13 mouse cellular contexts compared by ENCODE assay signal in genomic region chr5:77386596-77387413, GRCm38 (mm10). TPM values are rescaled to one million over a fixed set of nuclear protein-coding genes. Genes with fewer than 3 reads are reported as not detected.
DNase-seq lines count a peak whose midpoint lies in the region; ATAC-seq and TF ChIP-seq lines count a peak whose summit lies in the region.
"Had no signal": no experiment of that assay in that cellular context is flagged by ENCODE, and none has a peak within 500 bp of the region (broad histone marks: within the 10 kb centered on the region; RNA-seq: fewer than 3 reads in every experiment).

No protein-coding gene starts in this region.

- DNase-seq in liver, embryonic 11.5 days (ENCODE audit: low spot score) = no peak
- no peak for DNase-seq in Patski (ENCODE audit: low read depth, low spot score)
- DNase-seq in midbrain, embryonic 10.5 days (ENCODE audit: low spot score) = no peak
- no peak for DNase-seq in forebrain, postnatal 0 days
- DNase-seq: cerebellum, adult 18-20 months; midbrain, embryonic 14.5 days had no signal

- H3K4me1 ChIP-seq in heart, embryonic 16.5 days (ENCODE audit: control insufficient read depth, insufficient read depth, low read length) = peaks cover 8% of the 10 kb centered on the region
- H3K4me1 ChIP-seq in heart, embryonic 12.5 days (replicated peaks) = peaks cover 23% of the 10 kb centered on the region
- H3K4me1 ChIP-seq in liver, embryonic 12.5 days = peaks cover 22% of the 10 kb centered on the region; the same call in 1 of the 2 replicates
- peaks cover 2% of the 10 kb centered on the region; the same call in 1 of the 2 replicates for H3K4me1 ChIP-seq in liver, embryonic 11.5 days (replicated peaks; ENCODE audit: control insufficient read depth, insufficient read depth, low read length)
- peaks cover 2% of the 10 kb centered on the region; the same call in 1 of the 2 replicates for H3K4me1 ChIP-seq in midbrain, embryonic 10.5 days
- H3K4me1 ChIP-seq in forebrain, postnatal 0 days (ENCODE audit: insufficient read depth) = no peaks in the 10 kb centered on the region
- H3K4me1 ChIP-seq: hindbrain, embryonic 10.5 days had no signal

- H3K27ac ChIP-seq in heart, embryonic 16.5 days (ENCODE audit: low read length) = no peak overlapping the region
- H3K27ac ChIP-seq in heart, embryonic 12.5 days (ENCODE audit: poor library complexity, severe bottlenecking) = no peak overlapping the region
- H3K27ac ChIP-seq in liver, embryonic 12.5 days = no peak overlapping the region
- H3K27ac ChIP-seq in liver, embryonic 11.5 days (ENCODE audit: low read depth, low read length) = no peak overlapping the region
- no peak overlapping the region for H3K27ac ChIP-seq in midbrain, embryonic 10.5 days (replicated peaks)
- no peak overlapping the region for H3K27ac ChIP-seq in forebrain, postnatal 0 days (ENCODE audit: low read depth, low read length)
- H3K27ac ChIP-seq: hindbrain, embryonic 10.5 days; limb, embryonic 13.5 days had no signal

- peak; percentile 67 for TF ChIP-seq CTCF in Patski (IDR thresholded peaks at IDR 0.05)
- no peak for TF ChIP-seq CTCF in forebrain, postnatal 0 days (IDR thresholded peaks at IDR 0.05; ENCODE audit: low read depth)

- in situ Hi-C loops in Patski (cut with MboI; ENCODE audit: low pct_unique_long_range_greater_than_20kb) = no loop called here

- no peak overlapping the region for H3K4me2 ChIP-seq in heart, embryonic 16.5 days (ENCODE audit: low read depth, low read length)
- H3K4me2 ChIP-seq in heart, embryonic 12.5 days = no peak overlapping the region
- no peak overlapping the region for H3K4me2 ChIP-seq in liver, embryonic 12.5 days
- H3K4me2 ChIP-seq in liver, embryonic 11.5 days = no peak overlapping the region
- no peak overlapping the region for H3K4me2 ChIP-seq in forebrain, postnatal 0 days (ENCODE audit: low read depth)
- H3K4me2 ChIP-seq: limb, embryonic 13.5 days had no signal

- CTCF ChIA-PET in Patski (lab: Charles Lee) = interaction anchor here (1.3 to 9.7 kb wide), 8 partner anchors 10 to 39 kb away, joined by 3 to 94 read pairs (median 7); no protein-coding TSS in a partner anchor

- H3K27me3 ChIP-seq in heart, embryonic 16.5 days (ENCODE audit: control insufficient read depth, insufficient read depth, low read length) = no peaks in the 10 kb centered on the region
- no peaks in the 10 kb centered on the region; the same call in 1 of the 2 replicates for H3K27me3 ChIP-seq in heart, embryonic 12.5 days (replicated peaks)
- H3K27me3 ChIP-seq in liver, embryonic 12.5 days (replicated peaks) = no peaks in the 10 kb centered on the region
- no peaks in the 10 kb centered on the region for H3K27me3 ChIP-seq in liver, embryonic 11.5 days (replicated peaks; ENCODE audit: control insufficient read depth, insufficient read depth, low read length)
- H3K27me3 ChIP-seq in Patski = no peaks in the 10 kb centered on the region
- no peaks in the 10 kb centered on the region for H3K27me3 ChIP-seq in midbrain, embryonic 10.5 days (ENCODE audit: low read depth, poor library complexity, severe bottlenecking)
- H3K27me3 ChIP-seq in forebrain, postnatal 0 days (ENCODE audit: insufficient read depth, low read length) = no peaks in the 10 kb centered on the region

- H3K9ac ChIP-seq in heart, embryonic 16.5 days (ENCODE audit: low read length) = no peak overlapping the region
- no peak overlapping the region for H3K9ac ChIP-seq in heart, embryonic 12.5 days
- H3K9ac ChIP-seq in liver, embryonic 12.5 days = no peak overlapping the region
- H3K9ac ChIP-seq in liver, embryonic 11.5 days (ENCODE audit: low read depth, low read length) = no peak overlapping the region
- H3K9ac ChIP-seq in forebrain, postnatal 0 days = no peak overlapping the region
- H3K9ac ChIP-seq: limb, embryonic 13.5 days had no signal

- peak; percentile 43; the same call in 1 of the 2 replicates for ATAC-seq in heart, embryonic 16.5 days (replicated peaks; ENCODE audit: extremely low read depth, insufficient read depth, low FRiP score)
- no peak for ATAC-seq in heart, embryonic 12.5 days (ENCODE audit: insufficient number of reproducible peaks, low FRiP score)
- 0 out of 2 replicates have a peak, but pooled peaks have one; percentile 30 for ATAC-seq in liver, embryonic 12.5 days
- no peak for ATAC-seq in liver, embryonic 11.5 days (replicated peaks; ENCODE audit: low FRiP score)
- peak; percentile 29 for ATAC-seq in Patski
- ATAC-seq in megakaryocyte progenitor cell, adult 5-6 weeks (replicated peaks; ENCODE audit: poor library complexity) = peak; percentile 27
- no peak for ATAC-seq in forebrain, postnatal 0 days

- POLR2A ChIA-PET in Patski (lab: Charles Lee) = interaction anchor here (0.6 to 2.8 kb wide), 7 partner anchors 10 to 56 kb away, joined by 3 to 11 read pairs (median 6); no protein-coding TSS in a partner anchor

- H3K4me3 ChIP-seq in heart, embryonic 16.5 days (ENCODE audit: low read length) = no peak overlapping the region
- H3K4me3 ChIP-seq in heart, embryonic 12.5 days = no peak overlapping the region
- no peak overlapping the region for H3K4me3 ChIP-seq in liver, embryonic 12.5 days
- no peak overlapping the region for H3K4me3 ChIP-seq in liver, embryonic 11.5 days (ENCODE audit: low read depth, low read length)
- no peak overlapping the region for H3K4me3 ChIP-seq in midbrain, embryonic 10.5 days
- H3K4me3 ChIP-seq in forebrain, postnatal 0 days (ENCODE audit: low read depth, low read length) = no peak overlapping the region
- H3K4me3 ChIP-seq: hindbrain, embryonic 10.5 days; limb, embryonic 13.5 days had no signal

- no peaks in the 10 kb centered on the region for H3K9me3 ChIP-seq in heart, embryonic 16.5 days (replicated peaks; ENCODE audit: control insufficient read depth, low read length)
- H3K9me3 ChIP-seq in heart, embryonic 12.5 days (replicated peaks) = no peaks in the 10 kb centered on the region
- no peaks in the 10 kb centered on the region for H3K9me3 ChIP-seq in liver, embryonic 12.5 days (replicated peaks)
- no peaks in the 10 kb centered on the region for H3K9me3 ChIP-seq in liver, embryonic 11.5 days (ENCODE audit: control insufficient read depth, low read length)
- no peaks in the 10 kb centered on the region for H3K9me3 ChIP-seq in midbrain, embryonic 10.5 days (replicated peaks)
- H3K9me3 ChIP-seq in forebrain, postnatal 0 days (ENCODE audit: low read length) = no peaks in the 10 kb centered on the region
- H3K9me3 ChIP-seq: hindbrain, embryonic 10.5 days; limb, embryonic 13.5 days had no signal

- WGBS in heart, embryonic 16.5 days = 50% methylated on average over 10 of the region's 10 CpGs
- WGBS in heart, embryonic 12.5 days = 54% methylated on average over 10 of the region's 10 CpGs
- WGBS in liver, embryonic 12.5 days (ENCODE audit: insufficient replicate concordance) = 28% methylated on average over 10 of the region's 10 CpGs
- WGBS in liver, embryonic 11.5 days = 39% methylated on average over 10 of the region's 10 CpGs
- 80% methylated on average over 10 of the region's 10 CpGs for WGBS in midbrain, embryonic 10.5 days
- WGBS in forebrain, postnatal 0 days = 80% methylated on average over 10 of the region's 10 CpGs

- H3K36me3 ChIP-seq in heart, embryonic 16.5 days (ENCODE audit: control insufficient read depth, insufficient read depth) = no peaks in the 10 kb centered on the region
- no peaks in the 10 kb centered on the region for H3K36me3 ChIP-seq in heart, embryonic 12.5 days
- H3K36me3 ChIP-seq in liver, embryonic 12.5 days = no peaks in the 10 kb centered on the region
- no peaks in the 10 kb centered on the region for H3K36me3 ChIP-seq in liver, embryonic 11.5 days (ENCODE audit: control insufficient read depth, insufficient read depth, low read length)
- no peaks in the 10 kb centered on the region for H3K36me3 ChIP-seq in midbrain, embryonic 10.5 days
- H3K36me3 ChIP-seq in forebrain, postnatal 0 days (ENCODE audit: insufficient read depth) = no peaks in the 10 kb centered on the region
- H3K36me3 ChIP-seq: hindbrain, embryonic 10.5 days; limb, embryonic 13.5 days had no signal

RNA-seq across cellular contexts. Expression of gene Igfbp7, which starts 21.0 kb away (rescaled TPM):
- 68.4 and 72.0 TPM in 2 replicates for polyA plus RNA-seq in heart, embryonic 16.5 days (2015; fragmentation: Nextera tagmentation; extraction: Ambion mirVana)
- 38.3 and 39.9 TPM in 2 replicates for polyA plus RNA-seq in heart, embryonic 12.5 days (2016; fragmentation: Nextera tagmentation; extraction: Ambion mirVana)
- polyA plus RNA-seq in liver, embryonic 12.5 days (2016; fragmentation: Nextera tagmentation; extraction: Ambion mirVana) = 13.4 and 14.2 TPM in 2 replicates
- polyA plus RNA-seq in liver, embryonic 11.5 days (2014; fragmentation: Nextera tagmentation; extraction: Ambion mirVana) = 8.2 and 8.6 TPM in 2 replicates
- 1,229 TPM for polyA plus RNA-seq in Patski (2021)
- total RNA-seq in megakaryocyte progenitor cell, adult 5-6 weeks (2015) = 0.96 and 1.5 TPM in 2 replicates
- total RNA-seq in megakaryocyte progenitor cell, adult 5-6 weeks (2017) = 0.44 and 0.79 TPM in 2 replicates
- polyA plus RNA-seq in midbrain, embryonic 10.5 days (2016; fragmentation: Nextera tagmentation; extraction: Ambion mirVana) = 10.4 and 16.3 TPM in 2 replicates
- 39.8 and 44.3 TPM in 2 replicates for total RNA-seq in forebrain, postnatal 0 days (2014; rRNA removed)
- 88.3 and 97.2 TPM in 2 replicates for polyA plus RNA-seq in forebrain, postnatal 0 days (2015; fragmentation: Nextera tagmentation; extraction: Ambion mirVana)
- total RNA-seq: MEL had no signal

Comparison
In these comparisons a context has a peak if more than half of its experiments do, and no peak if none do; other contexts are left out.
1. ATAC-seq: peak in heart, embryonic 16.5 days (single experiment), liver, embryonic 12.5 days (single experiment), Patski (single experiment) and megakaryocyte progenitor cell, adult 5-6 weeks (single experiment); none in heart, embryonic 12.5 days (single experiment), liver, embryonic 11.5 days (single experiment) and forebrain, postnatal 0 days (single experiment).
2. RNA of gene Igfbp7, which starts 21.0 kb away (polyA plus RNA-seq): 1,229 TPM in Patski (single experiment); 88.3 to 97.2 TPM in forebrain, postnatal 0 days, 68.4 to 72.0 TPM in heart, embryonic 16.5 days, 38.3 to 39.9 TPM in heart, embryonic 12.5 days, 13.4 to 14.2 TPM in liver, embryonic 12.5 days, 10.4 to 16.3 TPM in midbrain, embryonic 10.5 days and 8.2 to 8.6 TPM in liver, embryonic 11.5 days; every median in the first group is over 10 times any median in the second.